Mouse (Mus musculus): ENCODE data around the gene Lrrc27. TPM values are rescaled to one million over a fixed set of nuclear protein-coding genes. Genes with fewer than 3 reads are reported as not detected.

The Lrrc27 gene
- polyA plus RNA-seq, 1 experiment: 863 TPM

GRCm38 (mm10) chr7:139214160-139214559, 1.4 kb downstream of the Lrrc27 start:
- Histone ChIP-seq H3K27me3 (ENCODE audit: control insufficient read depth, insufficient read depth, low read length) (no peaks in the 10 kb centered on the region), H3K27ac (ENCODE audit: control insufficient read depth, insufficient read depth, low read depth, low read length) (no peak overlapping the region; the same call in 1 of the 2 replicates), H3K36me3 (ENCODE audit: control insufficient read depth, insufficient read depth, low read length) (peaks cover 7% of the 10 kb centered on the region), H3K4me3 (ENCODE audit: control insufficient read depth, low read depth, low read length) (peak overlapping the region; percentile 80), H3K4me1 (ENCODE audit: control insufficient read depth, insufficient read depth, low read length) (peaks cover 2% of the 10 kb centered on the region; the same call in 1 of the 2 replicates)
- TF ChIP-seq POLR2A (IDR thresholded peaks at IDR 0.05; ENCODE audit: control insufficient read depth, low read depth, low read length): no peak

- H3K4me1 ChIP-seq (ENCODE audit: control insufficient read depth, insufficient read depth, low read length): peaks cover 2% of the 10 kb centered on the region; the same call in 1 of the 2 replicates
- H3K36me3 ChIP-seq (ENCODE audit: control insufficient read depth, insufficient read depth, low read length): peaks cover 7% of the 10 kb centered on the region
- H3K4me3 ChIP-seq (ENCODE audit: control insufficient read depth, low read depth, low read length): peak overlapping the region; percentile 90
- peak overlapping the region; percentile 66 for H3K27ac ChIP-seq (ENCODE audit: control insufficient read depth, insufficient read depth, low read depth, low read length)
- TF ChIP-seq CTCF (IDR thresholded peaks at IDR 0.05; ENCODE audit: control insufficient read depth, insufficient read depth, insufficient replicate concordance, low read depth, low read length) (no peak), POLR2A (IDR thresholded peaks at IDR 0.05; ENCODE audit: control insufficient read depth, low read depth, low read length) (no peak)
- no peaks in the 10 kb centered on the region for H3K27me3 ChIP-seq (ENCODE audit: control insufficient read depth, insufficient read depth, low read length)
Measured at GRCm38 (mm10) chr7:139214596-139215340, 2.0 kb downstream of the Lrrc27 start.

DNA sequence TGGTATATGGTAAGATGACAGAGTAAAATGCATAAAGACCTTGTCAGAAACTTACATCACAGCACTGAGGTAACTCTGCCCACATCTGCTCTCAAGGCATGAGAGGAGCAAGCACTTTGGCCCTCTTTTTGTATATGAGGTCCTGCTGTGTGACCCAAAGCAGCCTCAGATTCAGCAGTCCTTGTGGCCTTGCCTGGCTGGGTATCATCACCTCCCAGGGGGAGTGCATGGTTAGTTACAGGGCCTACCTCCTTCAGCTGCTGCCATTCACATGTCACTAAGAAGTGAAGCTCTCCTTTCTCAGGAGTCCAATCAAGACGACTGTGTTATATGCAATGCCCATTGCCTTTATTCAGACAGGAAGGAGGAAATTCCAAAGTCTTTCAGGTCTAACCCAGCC, 2.7 kb downstream of the Lrrc27 start:
- TF ChIP-seq CTCF (IDR thresholded peaks at IDR 0.05; ENCODE audit: control insufficient read depth, insufficient read depth, insufficient replicate concordance, low read depth, low read length) (no peak), POLR2A (IDR thresholded peaks at IDR 0.05; ENCODE audit: control insufficient read depth, low read depth, low read length) (no peak)

GRCm38 (mm10) chr7:139215946-139216345, 3.2 kb downstream of the Lrrc27 start:
- Histone ChIP-seq H3K4me1 (ENCODE audit: control insufficient read depth, insufficient read depth, low read length) (peaks cover 2% of the 10 kb centered on the region; the same call in 1 of the 2 replicates), H3K36me3 (ENCODE audit: control insufficient read depth, insufficient read depth, low read length) (peaks cover 7% of the 10 kb centered on the region), H3K27me3 (ENCODE audit: control insufficient read depth, insufficient read depth, low read length) (no peaks in the 10 kb centered on the region), H3K27ac (ENCODE audit: control insufficient read depth, insufficient read depth, low read depth, low read length) (no peak overlapping the region), H3K4me3 (ENCODE audit: control insufficient read depth, low read depth, low read length) (peak overlapping the region; percentile 90)
- no peak for TF ChIP-seq POLR2A (IDR thresholded peaks at IDR 0.05; ENCODE audit: control insufficient read depth, low read depth, low read length)
- TF ChIP-seq CTCF (IDR thresholded peaks at IDR 0.05; ENCODE audit: control insufficient read depth, insufficient read depth, insufficient replicate concordance, low read depth, low read length): no peak

More for the DNA sequence above, 2.7 kb downstream of the Lrrc27 start:
- peak overlapping the region; percentile 90 for H3K4me3 ChIP-seq (ENCODE audit: control insufficient read depth, low read depth, low read length)
- no peak overlapping the region; the same call in none of the 2 replicates for H3K27ac ChIP-seq (ENCODE audit: control insufficient read depth, insufficient read depth, low read depth, low read length)
- H3K4me1 ChIP-seq (ENCODE audit: control insufficient read depth, insufficient read depth, low read length): peaks cover 2% of the 10 kb centered on the region; the same call in 1 of the 2 replicates
- no peaks in the 10 kb centered on the region for H3K27me3 ChIP-seq (ENCODE audit: control insufficient read depth, insufficient read depth, low read length)
- H3K36me3 ChIP-seq (ENCODE audit: control insufficient read depth, insufficient read depth, low read length): peaks cover 7% of the 10 kb centered on the region

DNA sequence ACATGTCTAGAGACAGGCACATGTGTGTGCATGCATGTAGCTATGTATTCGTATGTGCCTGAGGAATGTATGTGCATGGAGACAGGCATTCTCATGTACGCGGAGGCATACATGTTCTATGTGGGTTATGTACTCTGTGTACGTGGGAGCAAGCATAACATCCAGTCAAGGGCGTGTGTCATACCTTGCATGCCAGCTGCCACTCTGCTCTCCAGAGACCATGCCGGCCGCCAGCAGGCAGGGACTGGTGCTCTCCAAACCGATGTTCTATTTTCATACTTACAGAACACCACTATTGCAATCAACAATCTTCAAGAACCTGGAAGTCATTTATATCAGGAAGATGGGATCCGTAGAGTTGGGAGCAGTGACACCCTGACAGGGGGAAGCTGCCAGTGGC, 3.7 kb downstream of the Lrrc27 start:
- TF ChIP-seq CTCF (IDR thresholded peaks at IDR 0.05; ENCODE audit: control insufficient read depth, insufficient read depth, insufficient replicate concordance, low read depth, low read length) (no peak), POLR2A (IDR thresholded peaks at IDR 0.05; ENCODE audit: control insufficient read depth, low read depth, low read length) (no peak; the same call in 1 of the 2 replicates)
- no peaks in the 10 kb centered on the region for H3K27me3 ChIP-seq (ENCODE audit: control insufficient read depth, insufficient read depth, low read length)
- H3K27ac ChIP-seq (ENCODE audit: control insufficient read depth, insufficient read depth, low read depth, low read length): peak overlapping the region; percentile 19; the same call in 1 of the 2 replicates
- peaks cover 2% of the 10 kb centered on the region; the same call in 1 of the 2 replicates for H3K4me1 ChIP-seq (ENCODE audit: control insufficient read depth, insufficient read depth, low read length)
- H3K4me3 ChIP-seq (ENCODE audit: control insufficient read depth, low read depth, low read length): peak overlapping the region; percentile 90
- H3K36me3 ChIP-seq (ENCODE audit: control insufficient read depth, insufficient read depth, low read length): peaks cover 7% of the 10 kb centered on the region

DNA sequence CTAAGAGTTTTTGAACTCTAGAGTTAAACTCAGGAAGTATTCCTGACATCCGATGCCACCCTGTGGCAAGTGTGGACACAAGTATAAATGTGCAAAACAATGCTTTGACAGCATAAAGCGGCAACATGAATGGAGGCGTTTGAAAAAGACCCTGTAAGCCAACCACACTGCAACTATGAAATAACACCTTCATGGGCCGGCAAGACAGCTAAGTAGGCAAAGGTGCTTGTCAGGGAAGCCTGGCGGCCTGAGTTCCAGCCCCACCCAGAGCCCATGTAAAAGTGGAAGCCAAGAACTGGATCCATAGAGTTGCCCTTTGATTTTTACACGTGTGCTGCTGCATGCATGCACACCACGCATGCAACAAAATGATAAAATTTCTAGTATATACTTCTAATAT, 4.3 kb downstream of the Lrrc27 start:
- Histone ChIP-seq H3K36me3 (ENCODE audit: control insufficient read depth, insufficient read depth, low read length) (peaks cover 7% of the 10 kb centered on the region), H3K27ac (ENCODE audit: control insufficient read depth, insufficient read depth, low read depth, low read length) (no peak overlapping the region), H3K4me3 (ENCODE audit: control insufficient read depth, low read depth, low read length) (peak overlapping the region; percentile 90; the same call in 1 of the 2 replicates), H3K4me1 (ENCODE audit: control insufficient read depth, insufficient read depth, low read length) (no peaks in the 10 kb centered on the region; the same call in 1 of the 2 replicates), H3K27me3 (ENCODE audit: control insufficient read depth, insufficient read depth, low read length) (no peaks in the 10 kb centered on the region)
- no peak for TF ChIP-seq POLR2A (IDR thresholded peaks at IDR 0.05; ENCODE audit: control insufficient read depth, low read depth, low read length)
- no peak for TF ChIP-seq CTCF (IDR thresholded peaks at IDR 0.05; ENCODE audit: control insufficient read depth, insufficient read depth, insufficient replicate concordance, low read depth, low read length)

- TF ChIP-seq POLR2A (IDR thresholded peaks at IDR 0.05; ENCODE audit: control insufficient read depth, low read depth, low read length) (no peak), CTCF (IDR thresholded peaks at IDR 0.05; ENCODE audit: control insufficient read depth, insufficient read depth, insufficient replicate concordance, low read depth, low read length) (no peak)
- Histone ChIP-seq H3K4me1 (ENCODE audit: control insufficient read depth, insufficient read depth, low read length) (no peaks in the 10 kb centered on the region; the same call in 1 of the 2 replicates), H3K27ac (ENCODE audit: control insufficient read depth, insufficient read depth, low read depth, low read length) (no peak overlapping the region), H3K36me3 (ENCODE audit: control insufficient read depth, insufficient read depth, low read length) (peaks cover 7% of the 10 kb centered on the region), H3K4me3 (ENCODE audit: control insufficient read depth, low read depth, low read length) (no peak overlapping the region), H3K27me3 (ENCODE audit: control insufficient read depth, insufficient read depth, low read length) (no peaks in the 10 kb centered on the region)
Measured at GRCm38 (mm10) chr7:139218641-139219415, 6.0 kb downstream of the Lrrc27 start.
